Mouse (Mus musculus): ENCODE results near the gene Setd1b.

DNA sequence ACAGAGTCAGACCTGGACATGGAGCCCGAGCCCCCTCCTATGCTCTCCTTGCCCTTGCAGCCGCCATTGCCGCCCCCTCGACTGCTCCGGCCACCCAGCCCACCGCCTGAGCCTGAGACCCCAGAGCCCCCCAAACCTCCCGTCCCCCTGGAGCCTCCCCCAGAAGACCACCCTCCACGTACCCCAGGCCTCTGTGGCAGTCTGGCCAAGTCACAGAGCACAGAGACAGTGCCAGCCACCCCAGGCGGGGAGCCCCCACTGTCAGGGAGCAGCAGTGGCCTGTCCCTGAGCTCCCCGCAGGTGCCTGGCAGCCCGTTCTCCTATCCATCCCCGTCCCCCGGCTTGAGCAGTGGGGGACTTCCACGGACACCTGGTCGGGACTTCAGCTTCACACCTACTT lies 17.9 kb downstream of the Setd1b start:
- TF ChIP-seq CTCF (IDR thresholded peaks at IDR 0.05; ENCODE audit: low read depth, low read length), result no peak
- no peak for TF ChIP-seq POLR2A (IDR thresholded peaks at IDR 0.05; ENCODE audit: borderline replicate concordance, low read depth, low read length)
